In the genomic region with DNA sequence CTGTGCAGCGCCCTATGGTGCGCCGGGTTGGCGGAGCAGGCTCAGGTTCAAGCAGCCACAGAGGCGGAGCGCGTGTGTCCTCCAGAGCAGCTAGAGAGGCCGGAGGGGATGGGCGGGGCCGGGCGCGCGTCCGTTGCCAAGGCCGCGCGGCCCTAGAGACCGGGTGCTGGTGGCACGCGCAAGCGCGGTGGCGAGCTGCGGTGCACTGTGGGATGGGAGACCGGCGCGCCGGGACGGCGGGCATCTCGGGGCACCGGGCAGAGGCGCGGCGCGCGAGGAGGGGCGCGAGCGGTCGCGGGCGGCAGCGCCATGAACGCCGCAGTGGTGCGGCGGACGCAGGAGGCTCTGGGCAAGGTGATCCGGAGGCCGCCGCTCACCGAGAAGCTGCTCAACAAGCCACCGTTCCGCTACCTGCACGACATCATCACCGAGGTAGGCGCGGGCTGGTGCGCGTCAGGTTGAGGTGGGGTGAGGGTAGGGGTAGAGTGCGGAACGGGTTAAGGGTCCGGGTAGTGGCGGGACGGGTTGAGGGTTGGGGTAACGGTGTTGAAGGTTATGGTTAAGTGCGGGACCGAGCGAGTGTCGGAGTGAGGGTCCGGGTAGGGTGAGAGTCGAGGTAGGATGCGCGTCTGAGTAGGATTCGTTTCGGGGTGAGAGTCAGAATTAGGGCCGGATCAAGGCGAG, we compare ENCODE assay signal across 8 mouse cellular contexts. TPM values are rescaled to one million over a fixed set of nuclear protein-coding genes. Genes with fewer than 3 reads are reported as not detected.
A peak's percentile ranks its signal among the peaks of the same experiment; 100 is the strongest.
DNase-seq lines count a peak whose midpoint lies in the region; ATAC-seq and TF ChIP-seq lines count a peak whose summit lies in the region.

A gene (plus strand): TSS at position 191 of the 684 bp plus-strand sequence.

- TF ChIP-seq CTCF in bone marrow, adult 2 months (IDR thresholded peaks at IDR 0.05; ENCODE audit: control insufficient read depth, insufficient read depth, low read length): no peak

- peak within 1 kb of the TSS; percentile 84 for H3K4me2 ChIP-seq in embryonic facial prominence, embryonic 15.5 days (replicated peaks)
- H3K4me2 ChIP-seq in kidney, embryonic 15.5 days: peak within 1 kb of the TSS; percentile 89

- peaks cover 6% of the 10 kb centered on the region for H3K36me3 ChIP-seq in embryonic facial prominence, embryonic 15.5 days
- H3K36me3 ChIP-seq in heart, embryonic 10.5 days: peaks cover 4% of the 10 kb centered on the region
- H3K36me3 ChIP-seq in kidney, embryonic 15.5 days: peaks cover 3% of the 10 kb centered on the region; the same call in 1 of the 2 replicates

- ATAC-seq in embryonic facial prominence, embryonic 15.5 days (ENCODE audit: insufficient number of reproducible peaks, low FRiP score, low TSS enrichment, low read depth): peak; percentile 95
- peak; percentile 98 for ATAC-seq in kidney, embryonic 15.5 days (replicated peaks; ENCODE audit: low FRiP score)
- peak; percentile 74 for ATAC-seq in monocyte, adult 5-6 weeks (replicated peaks; ENCODE audit: insufficient number of reproducible peaks, low FRiP score, low TSS enrichment, poor library complexity, severe bottlenecking)

- H3K4me3 ChIP-seq in bone marrow, adult 2 months (replicated peaks; ENCODE audit: control insufficient read depth, low read depth, low read length): peak within 1 kb of the TSS; percentile 98
- H3K4me3 ChIP-seq in embryonic facial prominence, embryonic 15.5 days (replicated peaks): peak within 1 kb of the TSS; percentile 60
- H3K4me3 ChIP-seq in heart, embryonic 10.5 days: peak within 1 kb of the TSS; percentile 99
- peak within 1 kb of the TSS; percentile 96 for H3K4me3 ChIP-seq in kidney, embryonic 15.5 days (replicated peaks)

- WGBS in bone marrow, adult 2 months: under 1% methylated on average over 79 of the region's 79 CpGs
- WGBS in embryonic facial prominence, embryonic 15.5 days: under 1% methylated on average over 79 of the region's 79 CpGs
- under 1% methylated on average over 79 of the region's 79 CpGs for WGBS in heart, embryonic 10.5 days
- WGBS in kidney, embryonic 15.5 days: under 1% methylated on average over 73 of the region's 79 CpGs

- DNase-seq in 416B (ENCODE audit: low read depth): peak; percentile 88
- DNase-seq in heart, embryonic 10.5 days (ENCODE audit: low spot score): peak; percentile 96
- DNase-seq in liver: peak; percentile 95
- peak; percentile 92 to 97 for DNase-seq in spleen, postnatal 4 days (ENCODE audit: low spot score in 2 of 2)

- H3K27ac ChIP-seq in bone marrow, adult 2 months (ENCODE audit: control insufficient read depth, insufficient read depth, low read depth, low read length, poor library complexity): 0 out of 2 replicates have a peak within 1 kb of the TSS, but pooled peaks have one; percentile 20
- no peak within 1 kb of the TSS for H3K27ac ChIP-seq in embryonic facial prominence, embryonic 15.5 days (replicated peaks)
- peak within 1 kb of the TSS; percentile 87 for H3K27ac ChIP-seq in heart, embryonic 10.5 days
- H3K27ac ChIP-seq in kidney, embryonic 15.5 days: no peak within 1 kb of the TSS

- H3K9ac ChIP-seq in embryonic facial prominence, embryonic 15.5 days: peak within 1 kb of the TSS; percentile 61
- H3K9ac ChIP-seq in kidney, embryonic 15.5 days: peak within 1 kb of the TSS; percentile 71

- TF ChIP-seq POLR2A in bone marrow, adult 2 months (IDR thresholded peaks at IDR 0.05; ENCODE audit: borderline replicate concordance, control insufficient read depth, low read depth, low read length): peak; percentile 40; the same call in 1 of the 2 replicates

- H3K9me3 ChIP-seq in embryonic facial prominence, embryonic 15.5 days (replicated peaks): no peaks in the 10 kb centered on the region
- H3K9me3 ChIP-seq in heart, embryonic 10.5 days: no peaks in the 10 kb centered on the region
- no peaks in the 10 kb centered on the region for H3K9me3 ChIP-seq in kidney, embryonic 15.5 days (replicated peaks)

- peaks cover 3% of the 10 kb centered on the region; the same call in 1 of the 2 replicates for H3K4me1 ChIP-seq in bone marrow, adult 2 months (ENCODE audit: control insufficient read depth, insufficient read depth, low read length)
- peaks cover 21% of the 10 kb centered on the region for H3K4me1 ChIP-seq in embryonic facial prominence, embryonic 15.5 days
- H3K4me1 ChIP-seq in heart, embryonic 10.5 days: peaks cover 16% of the 10 kb centered on the region
- peaks cover 16% of the 10 kb centered on the region for H3K4me1 ChIP-seq in kidney, embryonic 15.5 days

- no peaks in the 10 kb centered on the region for H3K27me3 ChIP-seq in embryonic facial prominence, embryonic 15.5 days
- H3K27me3 ChIP-seq in heart, embryonic 10.5 days (ENCODE audit: insufficient read depth, poor library complexity, severe bottlenecking): peaks cover 11% of the 10 kb centered on the region; the same call in 1 of the 2 replicates
- no peaks in the 10 kb centered on the region for H3K27me3 ChIP-seq in kidney, embryonic 15.5 days

RNA-seq across cellular contexts. Expression of the gene that starts here (rescaled TPM):
- polyA plus RNA-seq in bone marrow, adult 2 months (2011; ENCODE audit: insufficient read depth, insufficient read length, low replicate concordance, missing spikeins): 2.7 and 6.8 TPM in 2 replicates
- polyA plus RNA-seq in embryonic facial prominence, embryonic 15.5 days (2015; fragmentation: Nextera tagmentation; extraction: Ambion mirVana): 11.4 and 12.6 TPM in 2 replicates
- 6.1 and 7.3 TPM in 2 replicates for polyA plus RNA-seq in heart, embryonic 10.5 days (2016; fragmentation: Nextera tagmentation; extraction: Ambion mirVana)
- 10.1 and 11.8 TPM in 2 replicates for polyA plus RNA-seq in kidney, embryonic 15.5 days (2015; fragmentation: Nextera tagmentation; extraction: Ambion mirVana)
- 4.4 to 6.2 TPM (median 5.6 TPM) in 3 replicates for total RNA-seq in monocyte, adult 5-6 weeks (2017)

Comparison
In these comparisons a context has a peak if more than half of its experiments do, and no peak if none do; other contexts are left out.
1. H3K27ac ChIP-seq: peak in bone marrow, adult 2 months (single experiment) and heart, embryonic 10.5 days (single experiment); none in embryonic facial prominence, embryonic 15.5 days (single experiment) and kidney, embryonic 15.5 days (single experiment).
2. Peak in every context shown above with its lines, with median percentiles within 50 percentile points of each other: DNase-seq, H3K4me3 ChIP-seq and ATAC-seq.